Mouse (Mus musculus): Measurements from ENCODE around the gene Cldn15.
"Not testable (repeated sequence)": the region's sequence is repeated elsewhere in the genome, so short reads cannot be mapped to it uniquely, and the experiment has no call there.

Gene Cldn15

GRCm38 (mm10) chr5:136966331-136966730 is at the start of gene Cldn15:
Gene Cldn15, plus strand, starts transcription at chr5:136966616.
- DNase-seq (ENCODE audit: low spot score) = no peak

- DNase-seq (ENCODE audit: low spot score) = no peak
Observed at GRCm38 (mm10) chr5:136917613-136918242, 48.7 kb upstream of the Cldn15 start.

- DNase-seq (ENCODE audit: low spot score) = peak; percentile 95
Observed at GRCm38 (mm10) chr5:136918655-136919472, 47.6 kb upstream of the Cldn15 start.

GRCm38 (mm10) chr5:136919546-136920301 is 46.7 kb upstream of the Cldn15 start:
- no peak for DNase-seq (ENCODE audit: low spot score)

GRCm38 (mm10) chr5:136922830-136923229 is 43.6 kb upstream of the Cldn15 start:
- DNase-seq (ENCODE audit: low spot score) = no peak

GRCm38 (mm10) chr5:136923751-136924478 is 42.5 kb upstream of the Cldn15 start:
- no peak for DNase-seq (ENCODE audit: low spot score)

- DNase-seq (ENCODE audit: low spot score) = peak; percentile 93
Observed at GRCm38 (mm10) chr5:136929073-136929472, 37.3 kb upstream of the Cldn15 start.

GRCm38 (mm10) chr5:136931896-136932295 is 34.5 kb upstream of the Cldn15 start:
- DNase-seq (ENCODE audit: low spot score) = no peak

GRCm38 (mm10) chr5:136932956-136933355 is 33.5 kb upstream of the Cldn15 start:
- no peak for DNase-seq (ENCODE audit: low spot score)

- no peak for DNase-seq (ENCODE audit: low spot score)
Observed at GRCm38 (mm10) chr5:136933930-136934329, 32.5 kb upstream of the Cldn15 start.

GRCm38 (mm10) chr5:136935905-136936695 is 30.3 kb upstream of the Cldn15 start:
- no peak for DNase-seq (ENCODE audit: low spot score)

- DNase-seq (ENCODE audit: low spot score) = no peak
Observed at GRCm38 (mm10) chr5:136936750-136937149, 29.7 kb upstream of the Cldn15 start.

- no peak for DNase-seq (ENCODE audit: low spot score)
Observed at GRCm38 (mm10) chr5:136937621-136938020, 28.8 kb upstream of the Cldn15 start.

GRCm38 (mm10) chr5:136939284-136939683 is 27.1 kb upstream of the Cldn15 start:
- DNase-seq (ENCODE audit: low spot score) = no peak

- not testable (repeated sequence) for DNase-seq (ENCODE audit: low spot score)
Observed at GRCm38 (mm10) chr5:136940029-136940428, 26.4 kb upstream of the Cldn15 start.

GRCm38 (mm10) chr5:136940845-136941560 is 25.4 kb upstream of the Cldn15 start:
- DNase-seq (ENCODE audit: low spot score) = no peak

- no peak for DNase-seq (ENCODE audit: low spot score)
Observed at GRCm38 (mm10) chr5:136942781-136943180, 23.6 kb upstream of the Cldn15 start.

GRCm38 (mm10) chr5:136943382-136943781 is 23.0 kb upstream of the Cldn15 start:
- no peak for DNase-seq (ENCODE audit: low spot score)

- DNase-seq (ENCODE audit: low spot score) = no peak
Observed at GRCm38 (mm10) chr5:136945084-136945483, 21.3 kb upstream of the Cldn15 start.

GRCm38 (mm10) chr5:136947874-136948273 is 18.5 kb upstream of the Cldn15 start:
- no peak for DNase-seq (ENCODE audit: low spot score)

All from embryo, embryonic 10 days (tissue).